Mouse (Mus musculus): ENCODE results near the gene Rpa1. TPM values are rescaled to one million over a fixed set of nuclear protein-coding genes. Genes with fewer than 3 reads are reported as not detected.
A peak's percentile ranks its signal among the peaks of the same experiment; 100 is the strongest.

Gene Rpa1
- total RNA-seq, 2 experiments from 2014 or later, result 41.9 to 42.3 TPM

DNA sequence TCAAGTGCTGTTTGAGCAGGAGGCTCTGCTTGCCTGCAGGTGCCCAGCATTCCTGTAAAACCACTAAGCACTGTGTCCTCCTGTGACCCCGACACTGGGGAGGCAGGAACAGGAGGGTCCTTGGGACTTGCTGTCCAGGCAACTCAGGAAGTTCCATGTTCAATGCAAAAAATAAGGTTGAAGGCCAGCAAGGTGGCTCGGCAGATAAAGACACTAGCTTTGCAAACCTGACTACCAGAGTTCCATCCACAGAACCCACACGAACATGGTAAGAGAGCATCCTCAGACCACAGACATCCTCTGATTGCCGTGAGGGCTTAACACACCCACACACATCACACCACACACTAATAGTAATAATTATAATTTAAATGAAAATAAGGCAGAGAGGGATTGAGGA, 78.9 kb downstream of the Rpa1 start:
- DNase-seq (ENCODE audit: extremely low spot score in 1 of 2, low spot score in 2 of 2), result no peak
- H3K4me3 ChIP-seq, result no peak overlapping the region
- intact Hi-C loops (cut with DNase I), result no loop called here
- no peak for TF ChIP-seq CTCF (IDR thresholded peaks at IDR 0.05)
- no peak overlapping the region; the same call in 1 of the 2 replicates for H3K27ac ChIP-seq

DNA sequence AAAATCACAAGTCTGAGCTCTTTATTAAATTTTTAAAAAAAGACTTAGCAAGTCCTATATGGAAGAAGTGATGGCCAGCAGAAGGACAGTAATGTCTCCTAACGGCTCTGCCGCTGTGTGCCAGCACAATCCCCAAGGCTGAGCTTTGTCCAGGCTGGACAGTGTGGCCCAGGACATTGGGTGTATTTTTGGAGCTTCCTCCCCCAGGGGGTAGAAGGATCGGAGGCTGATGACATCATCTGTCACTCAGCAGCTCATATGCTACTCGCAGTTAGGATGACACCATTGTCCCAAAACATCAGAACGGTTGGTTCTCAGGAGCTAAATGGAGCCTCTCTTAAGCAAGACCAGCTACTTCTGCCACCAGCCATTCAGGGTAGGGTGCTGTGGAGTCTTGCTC, 79.6 kb downstream of the Rpa1 start:
- no peak for DNase-seq (ENCODE audit: extremely low spot score in 1 of 2, low spot score in 2 of 2)
- Histone ChIP-seq H3K27ac (peak overlapping the region; percentile 86), H3K4me3 (no peak overlapping the region)
- intact Hi-C loops (cut with DNase I), result no loop called here
- TF ChIP-seq CTCF (IDR thresholded peaks at IDR 0.05), result no peak

DNA sequence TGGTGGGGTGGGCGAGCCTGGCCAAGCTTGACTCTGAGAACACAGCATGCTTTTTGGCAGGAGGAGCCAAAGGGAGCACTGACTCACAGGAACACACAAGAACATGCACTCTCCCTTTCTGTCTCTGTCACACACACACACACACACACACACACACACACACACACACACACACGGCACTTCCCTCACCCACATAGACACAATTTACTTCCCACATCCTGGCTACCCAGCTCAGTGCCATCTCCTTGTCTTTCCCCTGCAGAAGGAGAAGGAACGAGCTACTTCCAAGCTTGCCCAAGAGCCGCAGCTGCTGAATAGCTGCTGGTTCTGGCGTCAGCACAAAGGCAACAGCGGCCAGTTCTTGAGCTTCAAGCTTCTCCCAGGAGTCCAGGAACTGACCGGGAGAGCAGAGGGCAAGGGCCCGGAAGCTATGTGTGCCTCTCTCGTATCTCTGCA, 80.3 kb downstream of the Rpa1 start:
- no peak for TF ChIP-seq CTCF (IDR thresholded peaks at IDR 0.05)
- no peak overlapping the region for H3K4me3 ChIP-seq
- DNase-seq (ENCODE audit: extremely low spot score in 1 of 2, low spot score in 2 of 2), result peak in 1 of 2 experiments; percentile 57
- H3K27ac ChIP-seq, result peak overlapping the region; percentile 86
- intact Hi-C loops (cut with DNase I), result no loop called here

DNA sequence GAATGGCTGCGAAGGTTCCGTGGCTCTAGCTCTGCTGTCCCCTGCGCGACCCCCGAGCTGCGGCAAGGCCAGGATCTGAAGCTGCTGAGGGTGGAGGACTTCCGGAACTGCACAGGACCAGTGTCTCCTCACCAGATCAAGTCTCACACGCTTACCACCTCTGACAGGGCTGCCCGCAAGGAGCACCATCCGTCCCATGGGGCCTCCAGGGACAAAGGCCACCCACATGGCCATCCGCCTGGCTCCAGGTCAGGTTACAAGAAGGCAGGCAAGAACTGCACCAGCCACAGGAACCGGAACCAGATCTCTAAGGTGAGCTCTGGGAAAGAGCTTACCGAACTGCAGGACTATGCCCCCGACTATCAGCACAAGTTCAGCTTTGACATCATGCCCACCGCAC, 82.6 kb downstream of the Rpa1 start:
- DNase-seq (ENCODE audit: extremely low spot score in 1 of 2, low spot score in 2 of 2), result no peak
- TF ChIP-seq CTCF (IDR thresholded peaks at IDR 0.05), result no peak
- Histone ChIP-seq H3K4me3 (no peak overlapping the region), H3K27ac (no peak overlapping the region)
- intact Hi-C loops (cut with DNase I), result no loop called here

DNA sequence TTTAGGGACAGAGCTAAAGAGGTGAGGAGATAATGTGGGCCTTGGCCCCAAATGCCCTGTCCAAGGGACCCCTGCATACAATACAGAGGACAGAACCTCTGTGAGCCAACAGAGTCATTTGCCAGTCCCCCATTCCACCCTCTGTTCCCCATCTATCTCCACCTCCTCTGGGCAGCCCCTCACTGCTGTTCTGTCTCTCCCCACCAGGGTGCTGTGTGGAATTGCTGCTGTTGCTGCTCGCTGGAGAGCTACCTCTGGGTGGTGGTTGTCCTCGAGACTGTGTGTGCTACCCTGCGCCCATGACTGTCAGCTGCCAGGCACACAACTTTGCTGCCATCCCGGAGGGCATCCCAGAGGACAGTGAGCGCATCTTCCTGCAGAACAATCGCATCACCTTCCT, 83.6 kb downstream of the Rpa1 start:
- TF ChIP-seq CTCF (IDR thresholded peaks at IDR 0.05), result peak; percentile 33
- intact Hi-C loops (cut with DNase I), result no loop called here
- Histone ChIP-seq H3K4me3 (no peak overlapping the region), H3K27ac (0 out of 2 replicates have a peak overlapping the region, but pooled peaks have one; percentile 19)
- DNase-seq (ENCODE audit: extremely low spot score in 1 of 2, low spot score in 2 of 2), result no peak

DNA sequence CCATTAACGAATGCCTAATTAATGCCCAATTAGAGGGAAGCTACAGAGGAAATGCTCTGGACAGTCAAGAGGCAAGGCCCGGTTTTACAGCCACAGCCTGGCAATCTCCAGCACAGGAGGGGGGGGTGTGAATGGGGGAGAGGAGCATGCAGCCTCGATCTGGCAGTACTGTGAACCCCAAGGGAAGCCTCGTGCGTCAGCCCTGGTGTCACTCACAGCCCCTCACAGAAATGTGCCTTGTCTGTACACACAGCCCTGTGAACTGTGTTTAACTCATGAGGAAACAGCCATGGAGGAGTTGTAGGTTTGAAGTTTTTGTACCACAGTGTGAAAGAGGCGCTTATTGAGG, 84.2 kb downstream of the Rpa1 start:
- Histone ChIP-seq H3K27ac (peak overlapping the region; percentile 71; the same call in 1 of the 2 replicates), H3K4me3 (no peak overlapping the region)
- TF ChIP-seq CTCF (IDR thresholded peaks at IDR 0.05), result no peak
- DNase-seq (ENCODE audit: extremely low spot score in 1 of 2, low spot score in 2 of 2), result no peak
- intact Hi-C loops (cut with DNase I), result no loop called here

DNA sequence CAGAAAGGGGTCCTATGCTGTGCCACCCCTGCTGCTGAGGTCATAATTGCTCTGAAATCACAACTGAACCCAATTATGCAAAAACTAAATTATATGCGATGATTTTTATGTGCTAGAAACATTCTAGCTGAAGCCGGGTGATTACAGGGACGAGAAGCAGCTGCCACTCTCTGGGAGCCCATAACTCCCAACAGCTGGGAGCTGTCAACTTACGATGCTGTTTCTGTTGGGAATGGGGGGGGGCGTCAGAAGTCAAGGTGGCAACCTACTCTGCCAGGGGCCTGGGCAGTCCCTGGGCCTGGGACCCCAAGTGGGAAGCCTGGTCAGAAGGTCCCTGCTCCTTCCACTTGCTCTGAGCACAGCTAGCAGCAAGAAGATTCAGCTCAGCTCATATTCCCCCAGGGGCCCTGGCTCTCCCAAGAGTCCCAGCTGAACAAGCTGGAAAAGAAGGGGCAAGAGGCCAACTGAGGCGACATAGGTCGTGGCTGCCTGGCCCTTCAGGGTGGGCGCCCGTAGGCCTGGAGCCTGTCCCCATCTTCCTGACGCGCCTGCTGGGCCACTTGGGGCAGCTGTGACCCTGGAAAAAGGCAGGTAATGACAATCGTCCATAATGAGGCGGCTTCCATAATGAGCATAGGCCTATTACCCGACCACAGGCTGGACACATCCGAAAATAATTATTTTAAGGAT, 84.7 kb downstream of the Rpa1 start:
- no peak for DNase-seq (ENCODE audit: extremely low spot score in 1 of 2, low spot score in 2 of 2)

DNA sequence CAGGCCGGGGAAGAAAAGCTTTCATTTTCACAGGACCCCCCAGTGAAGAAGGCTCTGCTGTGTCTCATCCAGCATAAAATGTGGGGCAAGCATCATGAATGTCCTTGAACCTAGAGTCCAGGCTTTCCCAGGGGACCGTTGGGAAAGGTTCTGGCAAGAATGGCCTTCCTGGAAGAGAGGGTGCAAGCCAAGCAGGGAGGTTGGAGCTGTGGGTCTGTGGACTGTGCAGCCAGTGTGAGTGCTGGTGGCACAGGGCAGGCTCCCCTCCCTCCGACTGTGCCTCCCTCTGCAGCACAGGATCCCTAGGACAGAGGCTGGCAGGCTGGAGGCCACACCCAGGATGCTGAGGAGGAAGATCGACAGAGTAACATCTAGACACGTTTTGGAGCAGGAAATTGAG, 85.3 kb downstream of the Rpa1 start:
- TF ChIP-seq CTCF (IDR thresholded peaks at IDR 0.05), result no peak
- no peak overlapping the region for H3K4me3 ChIP-seq
- no peak for DNase-seq (ENCODE audit: extremely low spot score in 1 of 2, low spot score in 2 of 2)
- intact Hi-C loops (cut with DNase I), result no loop called here
- H3K27ac ChIP-seq, result peak overlapping the region; percentile 71

More for the DNA sequence above, 84.7 kb downstream of the Rpa1 start:
- Histone ChIP-seq H3K4me3 (no peak overlapping the region), H3K27ac (peak overlapping the region; percentile 71)
- TF ChIP-seq CTCF (IDR thresholded peaks at IDR 0.05), result no peak
- intact Hi-C loops (cut with DNase I), result no loop called here

DNA sequence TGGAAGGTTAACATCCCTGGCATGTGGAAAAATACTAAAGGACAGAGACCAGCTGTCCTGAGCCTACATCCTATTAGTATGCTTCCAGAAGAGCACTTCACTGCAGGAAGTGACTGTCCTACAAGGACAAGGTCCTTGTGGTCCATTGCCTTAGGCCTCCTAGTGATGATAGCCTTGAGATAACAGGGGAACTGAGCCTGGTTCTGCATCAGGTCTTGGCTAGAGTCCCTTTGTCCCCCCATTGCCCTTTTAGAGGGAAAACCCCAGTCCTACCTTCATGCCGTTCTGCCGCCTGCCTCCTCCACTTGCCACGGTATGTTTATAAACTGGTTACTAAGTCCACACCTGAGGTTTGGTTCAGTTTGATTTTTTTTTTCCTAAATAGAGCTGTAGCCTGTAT, 85.9 kb downstream of the Rpa1 start:
- Histone ChIP-seq H3K27ac (peak overlapping the region; percentile 71), H3K4me3 (no peak overlapping the region)
- DNase-seq (ENCODE audit: extremely low spot score in 1 of 2, low spot score in 2 of 2), result no peak
- no peak for TF ChIP-seq CTCF (IDR thresholded peaks at IDR 0.05)
- intact Hi-C loops (cut with DNase I), result no loop called here

DNA sequence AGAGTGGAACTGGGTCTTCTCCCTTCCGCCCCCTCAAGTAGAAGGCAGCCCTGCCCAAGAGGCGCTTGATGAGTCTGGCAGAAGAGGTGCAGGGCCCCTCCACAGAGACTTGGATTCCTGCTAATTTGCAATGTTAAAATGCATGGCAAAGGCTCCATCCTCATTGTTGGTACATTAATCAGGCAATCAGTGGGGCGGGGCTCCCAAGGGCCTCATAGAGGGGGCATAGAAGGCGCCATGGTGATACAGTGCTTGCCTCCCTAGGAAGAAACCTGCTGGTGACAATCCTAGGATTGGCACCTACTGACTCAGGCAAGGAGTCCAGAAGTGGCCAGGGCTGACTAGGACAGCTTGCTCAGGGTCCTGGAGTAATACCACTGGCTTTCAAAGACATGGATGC, 86.4 kb downstream of the Rpa1 start:
- intact Hi-C loops (cut with DNase I), result no loop called here
- TF ChIP-seq CTCF (IDR thresholded peaks at IDR 0.05), result no peak
- Histone ChIP-seq H3K4me3 (no peak overlapping the region), H3K27ac (peak overlapping the region; percentile 71; the same call in 1 of the 2 replicates)
- no peak for DNase-seq (ENCODE audit: extremely low spot score in 1 of 2, low spot score in 2 of 2)

DNA sequence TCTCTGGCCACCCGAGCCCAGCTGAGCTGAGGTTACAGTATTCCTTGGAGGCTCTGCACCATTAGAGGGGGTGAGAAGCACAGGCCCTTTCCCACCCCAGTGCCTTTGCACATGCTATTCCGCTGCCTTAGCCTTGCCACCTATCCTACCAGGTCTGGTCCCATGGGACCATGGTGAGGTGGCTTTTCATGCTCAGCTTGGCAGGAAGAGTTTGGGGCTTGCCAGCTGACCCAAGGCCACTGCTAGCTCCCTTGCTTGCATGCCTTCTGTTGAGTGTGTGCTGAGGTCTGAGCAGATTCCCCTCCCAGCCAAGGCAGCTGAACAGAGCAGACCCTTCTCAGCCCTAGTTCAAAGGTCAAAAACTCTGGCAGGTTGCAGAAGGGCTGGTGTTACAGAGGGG, 87.1 kb downstream of the Rpa1 start:
- intact Hi-C loops (cut with DNase I), result no loop called here
- TF ChIP-seq CTCF (IDR thresholded peaks at IDR 0.05), result no peak
- peak overlapping the region; percentile 76 for H3K27ac ChIP-seq
- no peak for DNase-seq (ENCODE audit: extremely low spot score in 1 of 2, low spot score in 2 of 2)
- no peak overlapping the region for H3K4me3 ChIP-seq

DNA sequence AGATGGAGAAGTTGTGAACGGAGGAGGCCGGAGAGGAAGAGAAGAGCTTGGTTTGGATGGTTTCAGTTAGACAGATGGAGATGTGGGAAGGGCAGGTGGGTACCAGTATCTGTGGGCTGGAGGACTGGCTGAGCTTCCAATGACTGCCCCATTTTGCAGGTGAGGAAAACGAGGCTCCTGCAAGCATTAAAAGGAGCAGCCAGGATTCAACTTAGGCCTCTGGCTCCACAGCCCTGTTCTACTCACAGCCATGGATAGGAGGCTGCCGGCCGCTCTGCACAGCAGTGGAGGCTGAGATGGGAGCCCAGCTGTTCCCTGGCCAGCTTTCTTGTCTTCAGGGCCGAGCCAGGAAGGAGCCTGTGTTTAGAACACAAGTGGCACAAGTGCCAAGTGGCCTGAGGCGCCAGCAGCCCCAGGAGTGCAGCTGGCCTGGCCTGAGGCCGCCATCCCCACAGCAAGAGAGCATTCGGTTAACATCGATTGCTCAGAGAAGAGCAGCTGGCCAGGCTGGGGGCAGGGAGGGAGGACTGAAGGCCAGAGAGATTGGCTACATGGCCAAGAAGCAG, 88.0 kb downstream of the Rpa1 start:
- intact Hi-C loops (cut with DNase I), result loop anchor here (1.0 kb wide), 1 partner anchor 76 kb away; no protein-coding TSS in a partner anchor
- Histone ChIP-seq H3K4me3 (no peak overlapping the region), H3K27ac (peak overlapping the region; percentile 76)
- TF ChIP-seq CTCF (IDR thresholded peaks at IDR 0.05), result no peak
- no peak for DNase-seq (ENCODE audit: extremely low spot score in 1 of 2, low spot score in 2 of 2)

DNA sequence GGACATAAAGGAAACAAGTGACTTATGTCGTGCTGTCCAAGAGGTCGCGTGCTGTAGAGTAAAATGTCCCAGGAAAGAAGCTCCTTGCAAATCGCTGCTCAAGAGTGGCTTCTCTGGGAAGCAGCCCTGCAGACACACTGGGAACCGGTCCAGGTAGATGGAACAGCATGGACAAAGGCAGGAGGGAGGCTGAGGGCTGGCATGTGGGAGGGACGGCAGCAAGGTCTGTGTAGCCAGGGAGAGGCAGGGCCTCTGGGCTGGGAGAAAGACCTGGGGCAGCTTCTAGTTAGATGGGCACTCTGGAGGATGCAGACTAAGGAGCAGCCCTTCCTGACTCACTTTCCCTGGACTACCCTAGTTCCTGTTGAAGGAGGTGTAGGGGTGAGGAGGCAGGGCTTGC, 88.7 kb downstream of the Rpa1 start:
- intact Hi-C loops (cut with DNase I), result no loop called here
- no peak for TF ChIP-seq CTCF (IDR thresholded peaks at IDR 0.05)
- Histone ChIP-seq H3K27ac (peak overlapping the region; percentile 76), H3K4me3 (no peak overlapping the region)
- DNase-seq (ENCODE audit: extremely low spot score in 1 of 2, low spot score in 2 of 2), result no peak

All from left cerebral cortex, adult 2 months (tissue).